Mouse (Mus musculus) frontal cortex, postnatal 14 days (tissue): ENCODE results near the gene Dmrt3.
A peak's percentile ranks its signal among the peaks of the same experiment; 100 is the strongest.

Experiments
- DNase-seq, 2 experiments: peaks; one replicate each; pipeline ENCODE4 v3.0.0; 2022; ENCODE audit warnings: low spot score in 2 of 2

The Dmrt3 gene

DNA sequence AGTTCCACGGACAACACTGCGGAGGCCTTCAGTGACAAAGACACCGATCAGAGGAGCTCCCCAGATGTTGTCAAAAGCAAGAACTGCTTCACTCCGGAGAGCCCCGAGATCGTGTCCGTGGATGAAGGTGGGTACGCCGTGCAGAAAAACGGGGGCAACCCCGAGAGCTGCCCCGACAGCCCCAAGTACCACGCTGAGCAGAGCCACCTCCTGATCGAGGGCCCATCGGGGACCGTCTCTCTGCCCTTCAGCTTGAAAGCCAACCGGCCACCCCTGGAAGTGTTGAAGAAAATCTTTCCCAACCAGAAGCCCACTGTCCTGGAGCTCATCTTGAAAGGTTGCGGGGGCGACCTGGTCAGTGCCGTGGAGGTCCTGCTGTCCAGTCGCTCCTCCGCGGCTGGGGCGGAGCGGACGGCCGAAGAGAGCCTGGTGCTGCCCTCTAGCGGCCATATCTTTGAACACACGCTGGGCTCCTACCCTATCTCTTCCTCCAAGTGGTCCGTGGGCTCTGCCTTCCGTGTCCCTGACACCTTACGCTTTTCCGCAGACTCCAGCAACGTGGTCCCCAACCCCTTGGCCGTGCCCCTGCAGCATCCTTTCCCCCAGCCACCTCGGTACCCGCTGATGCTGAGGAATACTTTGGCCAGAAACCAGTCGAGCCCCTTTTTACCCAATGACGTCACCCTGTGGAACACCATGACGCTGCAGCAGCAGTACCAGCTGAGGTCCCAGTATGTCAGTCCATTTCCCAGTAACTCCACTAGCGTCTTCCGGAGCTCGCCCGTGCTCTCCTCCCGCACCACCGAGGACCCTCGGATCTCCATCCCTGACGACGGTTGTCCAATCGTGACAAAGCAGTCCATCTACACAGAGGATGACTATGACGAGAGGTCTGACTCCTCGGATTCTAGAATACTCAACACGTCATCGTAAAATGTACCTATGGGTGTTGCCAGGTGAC lies 12.5 kb downstream of the Dmrt3 start:
- DNase-seq, result peak in 1 of 2 experiments; percentile 32

DNA sequence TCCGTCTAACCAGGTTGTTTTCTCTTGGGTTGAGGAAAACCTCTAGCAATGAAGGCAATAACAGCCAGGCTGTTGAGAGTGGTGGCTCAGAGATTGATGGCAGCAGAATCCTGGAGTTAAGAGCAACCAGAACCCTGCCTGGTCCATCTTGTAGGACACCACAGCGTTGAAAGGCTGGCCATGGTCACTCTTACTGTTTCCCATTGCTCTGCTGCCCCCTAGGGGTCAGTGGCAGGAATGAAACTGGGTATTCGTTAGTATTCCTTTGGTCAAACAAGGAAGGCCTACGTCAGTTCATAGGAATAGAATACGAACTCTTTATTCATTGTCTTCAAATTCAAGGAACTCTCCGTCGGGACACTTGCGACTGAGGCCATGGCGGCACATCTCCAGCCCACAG lies 18.4 kb downstream of the Dmrt3 start:
- peak; percentile 19 to 59 for DNase-seq

DNA sequence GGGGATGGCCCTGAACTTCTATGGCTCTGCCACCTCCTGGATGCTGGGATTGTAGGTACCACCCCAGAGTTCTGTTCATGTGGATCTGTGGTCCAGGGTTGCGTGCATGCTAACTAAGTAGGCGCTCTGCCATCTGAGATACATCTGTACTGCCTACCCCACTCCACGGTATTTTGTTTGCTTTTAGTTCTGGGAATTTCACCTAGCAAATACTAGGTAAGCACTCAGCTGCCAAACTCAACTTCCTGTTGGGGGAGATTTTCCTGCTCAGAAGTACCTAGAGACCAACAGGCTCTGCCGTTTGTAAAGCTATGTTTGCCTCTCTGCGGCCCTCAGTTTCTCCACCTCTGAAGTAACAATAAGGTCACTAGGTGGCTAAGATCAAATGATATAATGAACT lies 25.0 kb downstream of the Dmrt3 start:
- DNase-seq, result no peak

DNA sequence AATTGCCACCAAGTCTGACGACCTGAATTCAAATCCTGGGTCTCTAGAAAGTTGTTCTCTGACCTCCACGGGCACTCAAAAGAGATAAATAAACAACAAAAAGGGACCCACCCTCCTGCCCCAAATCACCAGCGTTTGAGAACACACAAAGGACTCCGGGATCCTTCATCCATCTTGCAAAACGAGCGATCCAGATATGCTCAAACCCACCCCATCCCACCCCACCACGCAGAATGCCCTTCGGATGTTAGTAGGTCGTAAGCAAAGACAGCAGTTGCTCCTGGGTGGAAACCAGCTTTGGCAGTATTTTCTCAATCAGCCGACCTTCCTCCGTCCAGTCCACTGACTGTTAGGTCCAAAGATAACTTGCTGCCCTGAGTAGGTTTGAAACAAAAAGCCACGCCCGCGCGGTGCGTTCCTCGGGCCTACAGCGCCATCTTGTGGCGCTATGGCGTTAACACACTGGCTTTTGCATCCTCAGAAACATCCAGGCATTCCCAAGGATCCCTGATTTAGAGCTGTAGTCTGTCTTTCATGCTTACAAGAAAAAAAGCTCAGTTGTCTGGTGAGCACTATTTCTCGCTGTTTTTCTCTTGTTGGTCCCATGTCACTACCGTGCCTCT lies 25.6 kb downstream of the Dmrt3 start:
- peak; percentile 23 to 63 for DNase-seq

DNA sequence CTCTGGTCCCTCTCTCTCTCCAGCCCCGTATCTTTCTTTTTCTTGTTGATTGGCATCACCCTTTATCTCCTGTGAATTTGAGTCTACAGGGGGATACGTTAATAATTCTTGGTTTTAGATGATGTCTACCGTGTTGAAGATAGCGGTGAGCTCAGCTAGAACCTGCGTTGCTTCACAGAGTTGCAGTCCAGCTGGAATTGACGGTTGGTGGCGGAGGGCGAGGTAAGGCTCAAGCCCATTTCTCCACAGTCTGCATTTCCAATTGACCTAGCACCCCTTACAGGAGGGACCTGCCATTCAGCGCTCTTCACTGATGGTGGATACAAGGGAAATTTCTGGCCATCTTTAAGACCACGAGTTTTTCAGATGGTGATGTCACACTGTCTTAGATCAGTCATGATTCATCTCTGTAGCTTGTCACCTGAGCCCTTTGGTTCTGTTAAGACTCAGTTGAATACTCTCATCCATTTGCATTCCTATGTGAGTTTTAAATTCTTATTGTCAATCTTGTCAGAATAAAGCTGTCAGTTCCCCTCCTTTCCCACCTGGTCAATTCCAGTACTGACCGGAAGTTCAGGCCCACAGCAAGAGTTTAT lies 28.8 kb downstream of the Dmrt3 start:
- no peak for DNase-seq

DNA sequence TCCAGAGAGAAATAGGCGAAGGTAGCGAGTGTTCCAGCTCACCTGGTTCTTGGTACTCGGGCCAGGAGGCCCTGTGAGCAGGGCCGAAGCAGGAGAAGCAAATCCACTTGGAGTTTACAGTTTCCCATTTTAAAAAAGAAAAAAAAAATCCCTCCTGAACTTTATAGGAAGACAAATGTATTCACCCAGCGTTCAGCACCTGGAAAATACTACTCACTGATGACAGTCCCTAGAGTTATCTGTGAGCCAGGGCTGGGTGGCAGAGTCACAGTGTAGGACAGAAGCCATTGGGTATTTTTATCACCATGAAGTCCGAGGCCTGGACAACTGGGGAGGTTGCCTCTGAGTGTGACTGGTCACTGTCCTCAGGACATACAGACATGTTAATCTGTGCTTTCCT lies 31.7 kb downstream of the Dmrt3 start:
- DNase-seq, result no peak

DNA sequence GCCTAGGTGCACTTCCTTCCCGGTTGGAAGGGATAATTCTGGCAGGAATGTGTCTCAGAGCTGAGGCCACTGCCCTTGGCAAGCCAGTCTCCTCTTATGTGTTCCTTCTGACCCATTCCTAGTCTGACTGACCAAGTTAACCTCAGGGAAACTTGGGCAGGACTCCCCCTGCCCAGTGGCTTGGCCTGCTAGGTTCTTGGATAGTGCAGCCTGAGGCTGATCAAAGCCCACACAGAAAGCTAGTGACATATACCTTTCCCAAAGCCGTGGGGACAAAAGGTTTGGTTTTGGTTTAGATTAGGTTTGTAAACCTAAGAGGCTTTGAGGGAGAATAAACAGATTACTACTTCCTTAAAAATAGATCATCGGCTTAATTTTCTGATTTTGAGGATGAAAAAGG lies 37.0 kb downstream of the Dmrt3 start:
- no peak for DNase-seq

DNA sequence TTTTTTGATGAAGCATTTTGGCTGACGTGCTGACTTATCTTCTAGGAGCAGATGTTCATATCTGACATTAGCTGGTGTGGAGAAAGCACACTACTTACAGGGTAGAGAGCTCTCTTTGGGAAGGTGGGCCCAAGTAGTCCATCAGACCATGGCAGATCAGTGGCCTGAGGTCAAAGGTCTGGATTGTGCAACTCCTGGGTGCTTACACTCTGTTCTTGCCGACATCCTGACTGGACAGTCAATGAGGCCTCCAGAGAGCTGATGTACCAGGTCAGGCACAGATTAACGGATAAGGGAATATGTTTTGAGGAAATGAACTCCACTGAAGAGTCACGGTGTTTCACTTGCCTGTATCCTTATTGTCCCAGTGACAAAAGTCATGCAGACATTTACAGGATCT lies 38.6 kb downstream of the Dmrt3 start:
- DNase-seq, result no peak

DNA sequence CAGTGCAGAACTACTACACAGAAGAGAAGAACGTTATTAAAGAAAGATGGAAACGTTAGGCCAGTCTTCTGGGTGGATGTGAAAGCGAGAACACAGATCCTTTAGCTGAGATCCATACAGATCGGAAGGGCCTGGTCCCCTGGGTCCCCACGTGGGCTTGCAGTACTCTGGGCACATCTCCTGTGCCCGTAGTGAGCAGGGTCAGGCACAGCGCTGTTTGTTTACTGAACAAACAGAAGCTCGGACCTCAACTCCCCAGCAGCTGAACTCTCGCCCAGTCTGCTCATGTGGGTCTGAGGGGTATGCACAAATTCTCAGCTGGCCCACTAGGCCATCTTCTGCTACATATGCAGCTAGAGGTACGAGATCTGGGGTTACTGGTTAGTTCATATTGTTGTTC lies 40.4 kb downstream of the Dmrt3 start:
- DNase-seq, result no peak

DNA sequence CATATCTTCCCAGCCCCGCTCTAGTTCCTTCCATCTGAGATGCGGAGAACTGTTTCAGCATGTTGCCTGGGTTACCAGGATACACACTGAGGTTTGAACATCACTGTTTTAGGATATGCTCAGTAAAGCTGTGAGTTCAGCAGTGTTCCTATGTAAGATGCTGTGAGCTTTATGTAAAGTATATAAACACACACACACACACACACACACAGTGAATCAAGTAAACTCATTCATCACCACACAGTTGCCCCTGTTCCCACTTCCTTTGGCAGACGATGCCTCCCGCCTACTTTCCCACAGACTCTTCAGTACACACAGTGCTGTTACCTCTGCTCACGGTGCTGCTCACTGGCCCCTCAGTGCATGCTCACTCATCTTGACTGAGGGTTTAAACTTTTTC lies 42.5 kb downstream of the Dmrt3 start:
- no peak for DNase-seq

DNA sequence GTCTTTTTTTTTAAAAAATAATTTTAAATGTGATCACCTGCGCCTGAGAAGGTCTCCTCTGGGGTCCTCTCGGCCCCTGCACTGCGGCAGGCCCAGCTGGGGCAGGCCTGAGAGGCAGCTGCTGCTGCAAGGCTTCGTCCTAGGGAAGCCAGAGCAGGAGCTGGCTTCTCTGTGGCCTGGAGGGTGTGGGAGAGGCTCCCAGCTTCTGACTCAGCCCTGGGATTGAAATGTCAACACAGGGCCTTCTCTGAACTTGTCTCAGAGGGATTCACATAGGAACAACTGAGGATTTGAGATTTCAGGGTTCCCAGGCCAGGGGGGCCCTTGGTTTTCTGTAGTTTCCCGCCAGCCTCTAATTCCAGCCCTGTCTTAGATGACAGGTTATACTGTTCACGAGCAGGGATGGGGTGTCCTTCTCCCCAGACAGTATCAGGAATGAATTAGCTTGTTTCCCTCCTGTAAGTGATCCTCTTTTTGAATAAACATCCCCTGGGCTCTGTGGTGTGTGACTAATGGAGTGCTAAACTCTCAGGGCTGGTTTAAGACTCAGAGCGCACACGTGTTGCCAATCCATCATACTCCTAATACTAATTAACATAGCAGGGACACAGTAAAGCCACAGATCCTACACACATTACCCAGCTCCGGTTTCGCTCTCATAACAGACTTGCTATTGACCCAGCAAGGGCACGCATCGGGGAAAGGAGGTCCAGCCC lies 44.1 kb downstream of the Dmrt3 start:
- no peak for DNase-seq

DNA sequence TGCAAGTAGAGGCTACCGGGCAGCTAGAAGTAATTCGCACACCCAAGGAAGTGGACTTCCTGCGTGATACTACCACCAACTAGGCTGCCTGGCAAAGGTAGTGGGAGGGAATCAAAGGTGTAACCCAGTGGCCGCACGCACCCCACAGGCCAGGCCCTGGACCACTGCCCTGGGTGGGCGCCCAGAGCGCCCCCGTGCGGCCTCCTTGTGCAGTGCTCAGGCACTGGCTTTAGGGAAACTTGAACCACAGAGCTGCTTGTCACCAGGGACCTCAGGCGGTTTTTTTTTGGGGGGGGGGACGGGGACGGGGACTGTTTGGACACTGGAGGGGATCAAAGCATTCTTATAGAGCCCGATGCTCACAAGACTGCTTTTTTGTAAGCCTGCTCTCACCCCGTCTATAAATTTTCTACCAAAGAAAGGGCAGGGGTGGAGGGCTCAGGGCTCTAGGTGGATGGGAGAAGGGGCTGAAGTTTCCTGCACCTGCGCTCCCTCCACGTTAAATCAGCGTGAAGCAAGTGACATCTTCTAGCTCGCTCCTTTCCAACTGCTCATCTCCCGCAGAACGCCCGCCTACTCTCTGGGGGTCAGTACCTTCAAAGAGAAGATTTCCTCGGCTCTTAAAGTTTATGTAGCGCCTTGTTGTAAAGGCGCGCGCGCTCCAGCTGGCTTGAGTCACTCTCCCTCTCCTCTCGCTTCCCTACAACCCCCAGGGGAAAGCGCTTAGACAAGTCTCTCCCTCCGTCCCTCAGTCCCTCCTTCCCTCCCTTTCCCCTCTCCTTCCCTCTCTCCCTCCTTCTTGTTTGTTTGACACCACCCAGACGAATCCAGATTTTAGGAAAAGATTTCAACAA lies 55.6 kb downstream of the Dmrt3 start:
- no peak for DNase-seq

DNA sequence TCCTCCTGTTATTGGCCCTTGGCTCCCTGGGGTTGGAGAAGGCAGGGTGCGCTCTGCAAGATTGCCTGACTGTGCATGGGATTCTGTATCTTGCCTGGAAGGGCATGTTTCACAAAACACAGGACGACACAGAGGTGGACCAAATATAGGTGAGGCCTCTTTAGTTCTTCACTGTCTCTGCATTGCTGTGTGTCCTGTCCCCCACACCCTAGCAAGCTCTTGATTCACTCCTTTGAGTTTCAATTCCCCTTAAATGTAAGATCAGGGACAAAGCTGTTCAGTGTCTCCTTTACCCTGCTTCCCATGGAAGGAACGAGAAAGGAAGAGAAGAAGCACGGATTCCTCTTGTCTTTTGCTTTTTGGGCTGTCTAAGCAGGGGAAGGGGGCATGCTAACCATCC lies 57.7 kb downstream of the Dmrt3 start:
- DNase-seq, result no peak

DNA sequence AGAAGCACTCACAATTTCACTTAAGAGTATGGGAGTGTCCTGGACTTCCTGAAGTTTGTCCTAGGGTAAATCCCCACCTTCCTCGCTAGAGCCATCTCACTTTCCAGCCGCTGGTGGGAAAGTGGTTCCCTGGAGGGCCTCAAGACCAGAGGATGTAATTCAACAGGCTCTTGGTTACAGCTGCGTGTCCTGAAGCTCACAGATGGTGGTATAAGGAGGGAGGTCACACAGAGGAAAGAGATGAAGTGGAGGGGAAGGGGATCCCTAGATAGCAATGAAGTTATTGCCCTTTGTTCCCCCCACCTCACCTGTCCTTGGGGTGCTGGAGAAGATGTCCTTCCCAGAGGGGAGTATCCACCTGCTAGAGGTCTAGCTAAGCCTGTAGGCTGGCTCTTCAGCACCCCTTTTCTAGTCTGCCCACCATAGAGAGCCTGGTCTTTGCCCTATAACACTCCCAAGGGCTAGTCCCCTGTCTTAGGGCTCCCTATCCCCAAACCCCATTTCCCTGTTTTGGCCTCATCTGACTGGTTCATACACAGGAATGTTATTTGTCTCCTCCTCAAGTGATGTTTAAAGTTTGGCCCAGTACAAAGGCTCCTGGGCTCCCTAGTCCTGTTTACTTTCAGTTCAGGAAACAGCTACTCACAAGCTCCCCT lies 59.6 kb downstream of the Dmrt3 start:
- no peak for DNase-seq

DNA sequence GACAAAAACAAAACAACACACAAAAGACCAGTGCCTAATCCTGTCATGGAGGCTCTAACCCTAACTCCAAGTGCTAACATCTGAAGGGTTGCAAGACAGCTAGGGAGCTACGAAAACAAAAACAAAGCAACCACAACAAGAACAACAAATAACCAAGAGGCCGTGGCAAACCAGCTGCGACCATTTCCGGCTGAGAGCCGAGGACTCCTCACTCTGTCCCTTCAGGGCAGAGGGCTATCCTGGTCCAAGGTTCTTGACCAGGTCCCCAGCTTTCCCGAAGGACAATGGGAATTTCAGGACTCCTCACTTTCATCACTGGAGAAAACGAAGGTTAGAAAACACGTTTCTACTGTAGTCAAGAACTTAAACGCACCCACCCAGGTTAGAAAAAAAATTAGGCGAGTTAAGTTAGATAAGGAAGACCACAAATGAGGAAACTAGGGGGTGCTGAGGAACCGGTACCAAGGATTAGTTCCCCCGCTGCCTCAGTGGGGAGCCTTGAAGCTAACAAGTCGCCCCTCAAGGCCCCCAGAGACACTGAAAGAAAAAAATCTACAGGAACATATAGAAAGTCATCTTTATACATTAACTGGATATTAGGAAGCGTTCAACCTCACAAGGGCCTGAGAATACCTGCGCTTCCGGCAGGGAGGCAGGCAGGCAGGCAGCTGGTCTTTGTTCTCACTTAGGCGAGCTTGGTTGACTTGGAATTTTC lies 60.6 kb downstream of the Dmrt3 start:
- no peak for DNase-seq

DNA sequence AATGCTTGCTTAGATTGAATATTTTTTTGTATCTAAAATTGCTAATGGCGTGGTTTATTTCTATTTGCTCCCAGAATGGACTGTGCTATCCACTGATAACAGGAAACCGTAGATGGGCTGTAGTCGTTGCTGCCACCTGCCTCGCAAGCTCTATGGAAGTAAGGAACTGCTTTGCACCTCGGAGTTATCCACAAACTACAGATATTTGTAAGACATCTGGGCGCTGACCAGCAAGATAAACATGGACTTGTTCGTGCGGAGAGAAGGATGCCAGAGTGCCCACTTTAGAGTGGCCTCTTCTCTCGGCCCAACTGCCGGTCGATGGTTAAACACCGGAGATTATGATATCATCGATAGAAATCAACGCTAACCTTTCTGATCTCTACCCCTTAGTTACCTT lies 61.6 kb downstream of the Dmrt3 start:
- no peak for DNase-seq

DNA sequence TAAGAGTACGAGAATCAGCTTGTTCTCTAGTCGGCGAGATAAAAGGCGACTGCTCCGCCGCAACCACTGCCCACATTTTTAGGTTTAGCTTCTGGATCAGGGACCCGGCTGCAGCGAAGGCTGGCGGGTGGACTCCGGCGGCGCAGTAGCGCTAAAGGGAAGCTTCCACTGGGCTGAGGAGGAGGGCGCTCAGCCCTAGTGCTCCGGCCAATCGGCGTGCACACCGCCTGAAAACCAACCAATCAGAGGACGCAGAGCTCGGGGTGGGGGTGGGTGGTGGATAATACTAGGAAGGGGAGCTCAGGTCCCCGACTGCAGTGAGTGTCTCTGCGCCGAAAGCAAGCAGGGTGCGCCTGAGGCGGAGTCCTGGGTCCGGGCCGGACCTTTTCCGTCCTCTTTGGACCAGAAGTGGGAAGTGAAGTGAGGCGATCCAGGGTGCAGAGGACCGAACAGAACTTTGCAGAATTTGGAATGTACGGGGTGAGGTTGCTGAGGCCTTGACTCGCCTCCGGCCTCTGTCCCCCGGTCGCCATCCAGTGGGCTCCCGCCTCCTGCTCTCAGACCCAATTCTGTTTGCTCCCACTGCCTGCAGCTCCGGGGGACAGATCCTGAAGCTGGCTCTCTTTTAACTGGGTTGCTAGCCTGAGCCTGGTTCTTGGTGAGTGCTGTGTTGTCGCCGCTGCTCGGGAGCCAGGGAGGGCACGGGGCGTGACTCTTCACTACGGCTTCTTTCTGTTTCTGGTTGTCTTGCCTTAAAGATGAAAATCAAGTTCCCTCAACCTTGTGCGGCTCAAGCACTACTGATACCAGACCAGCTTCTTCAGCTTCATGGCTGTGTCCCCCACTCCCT lies 62.2 kb downstream of the Dmrt3 start, which contains the start of gene Dmrt2:
Dmrt2 (plus strand) TSS at position 311 of the 850 bp plus-strand sequence.
- DNase-seq, result no peak
